Mouse (Mus musculus) large intestine, adult 2 months (tissue): ENCODE measurements around the gene Srebf1. TPM values are rescaled to one million over a fixed set of nuclear protein-coding genes. Genes with fewer than 3 reads are reported as not detected.

Experiments used
- DNase-seq: peaks from one replicate; pipeline ENCODE4 v3.0.0-alpha.2; 2012; ENCODE audit warnings: low read depth, low spot score
- WGBS: fragments of 180-500 bp; shearing (Covaris S2); methylation state at CpG from one replicate; pipeline ENCODE4 v1.1.7; 2018; 5-methylcytosine and 5-hydroxymethylcytosine counted together
- polyA plus RNA-seq: library from polyadenylated mRNA; depleted of rRNA; stranded (reverse); fragments of >200 nt; gene quantifications from 2 replicates; pipeline ENCODE4 v1.2.3, GENCODE M21; 2012; rRNA removed

Gene Srebf1
- polyA plus RNA-seq, 1 experiment: 76.8 TPM

- no peak for DNase-seq
- 69% methylated on average over 9 of the region's 9 CpGs for whole genome bisulfite sequencing
Observed at GRCm38 (mm10) chr11:60161146-60161874, 61.1 kb downstream of the Srebf1 start.

- DNase-seq: no peak
- WGBS: 54% methylated on average over 3 of the region's 3 CpGs
Observed at GRCm38 (mm10) chr11:60160454-60161114, 61.8 kb downstream of the Srebf1 start.

- no peak for DNase-seq
- WGBS: 77% methylated on average over 5 of the region's 5 CpGs
Observed at GRCm38 (mm10) chr11:60159955-60160354, 62.4 kb downstream of the Srebf1 start.

GRCm38 (mm10) chr11:60158271-60158670 is 64.1 kb downstream of the Srebf1 start:
- DNase-seq: no peak
- 88% methylated on average over 4 of the region's 4 CpGs for whole genome bisulfite sequencing

- WGBS: 92% methylated on average over 5 of the region's 5 CpGs
- DNase-seq: no peak
Observed at GRCm38 (mm10) chr11:60155690-60156089, 66.7 kb downstream of the Srebf1 start.

GRCm38 (mm10) chr11:60153936-60154335 is 68.4 kb downstream of the Srebf1 start:
- no peak for DNase-seq
- WGBS: 73% methylated on average over 3 of the region's 3 CpGs

- WGBS: 29% methylated on average over 1 of the region's 1 CpGs
Observed at GRCm38 (mm10) chr11:60152339-60152738, 70.0 kb downstream of the Srebf1 start.

GRCm38 (mm10) chr11:60150677-60151076 is 71.7 kb downstream of the Srebf1 start:
- 77% methylated on average over 3 of the region's 3 CpGs for WGBS
- DNase-seq: no peak

More at GRCm38 (mm10) chr11:60152339-60152738, 70.0 kb downstream of the Srebf1 start:
- no peak for DNase-seq

Other genes starting within 250 kb of the Srebf1 start
- gene Pemt, start 176.1 kb downstream of the Srebf1 start, polyA plus RNA-seq: 8.7 and 9.9 TPM in 2 replicates
- 15.3 and 15.5 TPM in 2 replicates for gene Rai1, start 117.6 kb downstream of the Srebf1 start, polyA plus RNA-seq
- gene Tom1l2, start 130.3 kb upstream of the Srebf1 start, polyA plus RNA-seq: 41.5 and 67.3 TPM in 2 replicates
- gene Drc3, start 130.7 kb upstream of the Srebf1 start, polyA plus RNA-seq: 0.26 and 0.67 TPM in 2 replicates
- gene Gid4, start 194.6 kb upstream of the Srebf1 start, polyA plus RNA-seq: 12.3 and 13.5 TPM in 2 replicates
- 34.4 and 45.2 TPM in 2 replicates for gene Atpaf2, start 195.9 kb upstream of the Srebf1 start, polyA plus RNA-seq
- gene Drg2, start 232.0 kb upstream of the Srebf1 start, polyA plus RNA-seq: 49.5 and 58.3 TPM in 2 replicates
- gene Myo15, start 246.8 kb upstream of the Srebf1 start, polyA plus RNA-seq: 0.04 TPM in 2 replicates